Mouse (Mus musculus) G1E (cell line): Measurements from ENCODE around the gene Ube2d3. TPM values are rescaled to one million over a fixed set of nuclear protein-coding genes. Genes with fewer than 3 reads are reported as not detected.

Source experiments
- ATAC-seq: 2 replicates; pipeline ENCODE4 v1.8.0; 2016; ENCODE audit warnings: mild to moderate bottlenecking; ENCODE audit not compliant: insufficient number of reproducible peaks, poor library complexity, low FRiP score, severe bottlenecking; ENCODE audit errors: extremely low read depth
- DNase-seq: peaks from one replicate; pipeline ENCODE4 v3.0.0; 2012; ENCODE audit warnings: low spot score
- H3K27me3 ChIP-seq: 2 replicates; pipeline ENCODE4 v1.6.1; 2012; ENCODE audit warnings: mild to moderate bottlenecking, low read length, inconsistent platforms; ENCODE audit not compliant: insufficient read depth
- H3K36me3 ChIP-seq: replicated peaks from 2 replicates; pipeline ENCODE3; 2012; ENCODE audit warnings: mild to moderate bottlenecking, inconsistent platforms
- H3K4me1 ChIP-seq: 2 replicates; pipeline ENCODE4 v1.6.1; 2012; ENCODE audit warnings: low read depth, low read length, inconsistent platforms, mixed read lengths; ENCODE audit not compliant: insufficient read depth
- H3K4me3 ChIP-seq: 2 replicates; pipeline ENCODE4 v1.5.1; 2012; ENCODE audit warnings: low read depth, mild to moderate bottlenecking, inconsistent platforms, low read length, moderate library complexity, mixed read lengths
- H3K9me3 ChIP-seq: replicated peaks from 2 replicates; pipeline ENCODE4 v1.6.1; 2012; ENCODE audit warnings: inconsistent platforms
- CTCF ChIP-seq: IDR thresholded peaks from 2 replicates; pipeline ENCODE4 v1.5.1; 2012; ENCODE audit warnings: low read depth, low read length, inconsistent platforms, mixed read lengths
- GATA1 ChIP-seq: IDR thresholded peaks from 2 replicates; pipeline ENCODE4 v1.6.1; 2012; ENCODE audit warnings: borderline replicate concordance, low read length, inconsistent platforms, mixed read lengths
- GATA2 ChIP-seq: IDR thresholded peaks from 2 replicates; pipeline ENCODE4 v1.6.1; 2012; ENCODE audit warnings: low read depth, low read length, inconsistent platforms, borderline replicate concordance
- POLR2AphosphoS5 ChIP-seq: IDR thresholded peaks from 2 replicates; pipeline ENCODE4 v1.6.1; 2012; ENCODE audit warnings: low read depth, low read length, inconsistent platforms; ENCODE audit not compliant: insufficient replicate concordance
- TAL1 ChIP-seq: conservative IDR thresholded peaks from 2 replicates; pipeline ENCODE4 v1.6.1; 2012; ENCODE audit warnings: low read depth, low read length, inconsistent platforms, mixed read lengths
- polyA plus RNA-seq: library from polyadenylated mRNA; stranded (reverse); fragments of >175 nt; gene quantifications from 2 replicates; pipeline ENCODE4 v1.2.3, GENCODE M21; 2012
- total RNA-seq, 2 experiments: library from RNA; stranded (forward) in 1 of 2; stranded (reverse) in 1 of 2; fragments of 200-1000 nt in 1 of 2; fragments of >200 nt in 1 of 2; fragmentation: Nextera tagmentation in 1 of 2; gene quantifications; 2 replicates each; pipeline ENCODE4 v1.2.3; 2014 to 2017

Gene Ube2d3
- total and polyA plus RNA-seq, 3 experiments, result 446 to 1,026 (median 623) TPM

- ATAC-seq (no peak), DNase-seq (no peak)
- H3K27me3 ChIP-seq, result no peaks in the 10 kb centered on the region
- no peak for TF ChIP-seq GATA1
- TF ChIP-seq POLR2AphosphoS5, result no peak
- TF ChIP-seq CTCF, result no peak
- TF ChIP-seq GATA2, result no peak
- no peak for TF ChIP-seq TAL1
- H3K4me1 ChIP-seq, result peaks cover 12% of the 10 kb centered on the region
- H3K9me3 ChIP-seq, result no peaks in the 10 kb centered on the region
- H3K4me3 ChIP-seq, result no peak overlapping the region
- peaks cover 47% of the 10 kb centered on the region for H3K36me3 ChIP-seq
These were observed 34.7 kb upstream of the Ube2d3 start for GRCm38 (mm10) chr3:135403211-135403610.

GRCm38 (mm10) chr3:135403856-135404255, 34.1 kb upstream of the Ube2d3 start:
- no peak for TF ChIP-seq GATA1
- no peak for TF ChIP-seq TAL1
- no peak for TF ChIP-seq POLR2AphosphoS5
- no peak for TF ChIP-seq GATA2
- no peak for TF ChIP-seq CTCF
- H3K27me3 ChIP-seq, result no peaks in the 10 kb centered on the region

DNA sequence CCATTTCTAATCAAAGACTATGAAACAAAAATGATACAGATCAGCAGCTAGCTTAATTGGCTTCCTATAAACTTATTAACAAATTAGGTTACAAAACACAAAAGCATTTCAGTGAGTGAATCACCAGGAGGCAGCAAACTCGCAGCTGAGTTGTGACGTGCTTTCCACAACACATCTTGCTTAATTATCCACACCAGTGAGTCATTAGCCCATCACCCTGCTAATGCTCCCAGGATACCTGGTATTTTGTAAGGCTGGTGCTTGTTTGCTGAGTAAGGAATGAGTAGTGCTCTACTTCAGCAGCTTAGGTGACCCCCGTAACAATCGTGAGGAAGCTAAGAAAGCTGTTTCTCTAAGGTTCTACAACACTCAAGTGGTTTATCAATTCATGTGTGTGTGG, 33.4 kb upstream of the Ube2d3 start:
- H3K4me1 ChIP-seq, result peaks cover 12% of the 10 kb centered on the region
- H3K27me3 ChIP-seq, result no peaks in the 10 kb centered on the region
- TF ChIP-seq TAL1 (no peak), GATA2 (no peak), GATA1 (no peak), POLR2AphosphoS5 (no peak), CTCF (no peak)
- peaks cover 56% of the 10 kb centered on the region for H3K36me3 ChIP-seq
- ATAC-seq (no peak), DNase-seq (no peak)
- H3K9me3 ChIP-seq, result peaks cover 2% of the 10 kb centered on the region; the same call in 1 of the 2 replicates
- no peak overlapping the region for H3K4me3 ChIP-seq

More at GRCm38 (mm10) chr3:135403856-135404255, 34.1 kb upstream of the Ube2d3 start:
- peaks cover 12% of the 10 kb centered on the region for H3K4me1 ChIP-seq
- DNase-seq, result no peak
- H3K36me3 ChIP-seq, result peaks cover 50% of the 10 kb centered on the region
- ATAC-seq, result no peak
- no peak overlapping the region for H3K4me3 ChIP-seq
- H3K9me3 ChIP-seq, result no peaks in the 10 kb centered on the region

GRCm38 (mm10) chr3:135407351-135407750, 30.6 kb upstream of the Ube2d3 start:
- no peaks in the 10 kb centered on the region for H3K27me3 ChIP-seq
- peaks cover 3% of the 10 kb centered on the region; the same call in 1 of the 2 replicates for H3K9me3 ChIP-seq
- DNase-seq (no peak), ATAC-seq (no peak)
- H3K4me3 ChIP-seq, result no peak overlapping the region
- no peak for TF ChIP-seq POLR2AphosphoS5
- TF ChIP-seq TAL1, result no peak
- no peak for TF ChIP-seq GATA2
- TF ChIP-seq GATA1, result no peak
- TF ChIP-seq CTCF, result no peak
- H3K4me1 ChIP-seq, result peaks cover 14% of the 10 kb centered on the region
- peaks cover 69% of the 10 kb centered on the region for H3K36me3 ChIP-seq

- no peaks in the 10 kb centered on the region for H3K27me3 ChIP-seq
- TF ChIP-seq TAL1 (no peak), GATA1 (no peak), POLR2AphosphoS5 (no peak), GATA2 (no peak)
- DNase-seq (no peak), ATAC-seq (no peak)
- no peak overlapping the region for H3K4me3 ChIP-seq
- H3K9me3 ChIP-seq, result peaks cover 3% of the 10 kb centered on the region; the same call in 1 of the 2 replicates
- H3K4me1 ChIP-seq, result peaks cover 8% of the 10 kb centered on the region
- peaks cover 76% of the 10 kb centered on the region for H3K36me3 ChIP-seq
These were observed 28.7 kb upstream of the Ube2d3 start for GRCm38 (mm10) chr3:135409219-135409618.

DNA sequence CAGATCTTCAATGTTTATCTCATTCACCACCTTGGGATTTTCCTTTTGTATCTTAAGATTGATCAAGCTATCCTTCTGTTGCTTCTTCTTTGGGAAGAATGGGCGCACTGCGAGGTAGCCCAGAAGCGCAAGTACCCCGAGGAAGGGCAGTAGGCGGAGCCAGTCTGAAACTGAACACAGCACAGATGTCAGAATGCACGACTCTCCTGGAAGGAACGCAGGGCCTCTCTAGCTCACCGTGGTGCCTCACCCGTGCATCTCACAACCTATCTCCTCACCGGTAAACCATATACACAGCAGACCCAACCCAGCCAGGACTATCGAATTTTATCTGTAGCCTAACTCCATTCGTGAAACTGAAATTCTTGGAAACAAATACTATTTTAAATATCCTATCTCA, 26.9 kb upstream of the Ube2d3 start:
- Histone ChIP-seq H3K9me3 (peaks cover 3% of the 10 kb centered on the region; the same call in 1 of the 2 replicates), H3K4me3 (no peak overlapping the region), H3K27me3 (no peaks in the 10 kb centered on the region), H3K4me1 (peaks cover 11% of the 10 kb centered on the region), H3K36me3 (peaks cover 68% of the 10 kb centered on the region)
- no peak for ATAC-seq
- TF ChIP-seq GATA2 (no peak), TAL1 (no peak), GATA1 (no peak), POLR2AphosphoS5 (no peak), CTCF (no peak)
- no peak for DNase-seq

DNA sequence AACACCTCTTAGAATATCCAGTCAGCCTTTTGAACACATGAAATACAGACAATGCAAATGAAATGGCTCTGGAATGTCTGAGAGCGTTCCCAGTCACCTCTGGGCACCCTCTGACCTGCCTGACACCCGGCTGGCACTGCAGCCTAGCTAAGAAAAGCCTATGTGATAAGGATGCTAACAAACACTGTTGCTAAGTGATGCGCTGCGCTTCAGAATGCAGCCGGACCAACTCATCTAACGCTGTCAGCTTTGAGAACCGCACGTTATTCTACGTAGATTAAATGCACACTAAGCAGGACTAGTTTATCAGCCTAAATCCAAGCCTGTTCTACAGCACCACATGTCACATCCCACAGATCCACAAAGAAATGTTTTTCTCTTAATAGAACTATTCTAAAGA, 26.1 kb upstream of the Ube2d3 start:
- no peak overlapping the region for H3K4me3 ChIP-seq
- peaks cover 3% of the 10 kb centered on the region; the same call in 1 of the 2 replicates for H3K9me3 ChIP-seq
- TF ChIP-seq TAL1 (no peak), POLR2AphosphoS5 (no peak), GATA2 (no peak)
- peaks cover 14% of the 10 kb centered on the region for H3K4me1 ChIP-seq
- ATAC-seq (no peak), DNase-seq (no peak)
- no peaks in the 10 kb centered on the region for H3K27me3 ChIP-seq
- peaks cover 68% of the 10 kb centered on the region for H3K36me3 ChIP-seq
